Mouse (Mus musculus) urinary bladder, adult 2 months (tissue): Measurements from ENCODE around the gene Ccdc12. TPM values are rescaled to one million over a fixed set of nuclear protein-coding genes. Genes with fewer than 3 reads are reported as not detected.

Experiments used
- DNase-seq: peaks from one replicate; pipeline ENCODE4 v3.0.0; 2022; ENCODE audit warnings: low spot score
- polyA plus RNA-seq: library from polyadenylated mRNA; depleted of rRNA; stranded (reverse); fragments of >200 nt; gene quantifications from 2 replicates; pipeline ENCODE4 v1.2.3, GENCODE M21; 2012

Gene Ccdc12
- polyA plus RNA-seq, 1 experiment = 152 TPM

GRCm38 (mm10) chr9:110703951-110704350, 47.6 kb downstream of the Ccdc12 start:
- no peak for DNase-seq

DNA sequence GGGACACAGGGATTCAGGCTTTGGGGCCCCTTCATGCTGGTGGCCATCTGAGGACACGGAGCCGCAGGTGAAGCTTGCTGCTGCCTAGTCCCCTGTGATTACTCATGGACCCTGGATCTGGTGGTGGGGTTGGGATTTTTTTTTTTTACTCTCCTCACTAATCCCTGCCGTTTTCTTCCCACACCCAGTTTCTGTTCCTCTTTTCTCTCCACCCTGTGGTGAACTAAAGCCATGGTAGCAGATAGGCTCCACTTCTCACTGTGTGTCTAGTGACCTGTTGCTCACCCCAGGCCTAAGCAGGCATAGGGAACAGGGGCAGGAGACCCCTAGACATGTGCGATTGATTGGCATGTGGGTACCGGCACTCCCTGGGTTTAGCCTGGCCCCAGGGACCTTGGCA, 50.5 kb downstream of the Ccdc12 start:
- no peak for DNase-seq

DNA sequence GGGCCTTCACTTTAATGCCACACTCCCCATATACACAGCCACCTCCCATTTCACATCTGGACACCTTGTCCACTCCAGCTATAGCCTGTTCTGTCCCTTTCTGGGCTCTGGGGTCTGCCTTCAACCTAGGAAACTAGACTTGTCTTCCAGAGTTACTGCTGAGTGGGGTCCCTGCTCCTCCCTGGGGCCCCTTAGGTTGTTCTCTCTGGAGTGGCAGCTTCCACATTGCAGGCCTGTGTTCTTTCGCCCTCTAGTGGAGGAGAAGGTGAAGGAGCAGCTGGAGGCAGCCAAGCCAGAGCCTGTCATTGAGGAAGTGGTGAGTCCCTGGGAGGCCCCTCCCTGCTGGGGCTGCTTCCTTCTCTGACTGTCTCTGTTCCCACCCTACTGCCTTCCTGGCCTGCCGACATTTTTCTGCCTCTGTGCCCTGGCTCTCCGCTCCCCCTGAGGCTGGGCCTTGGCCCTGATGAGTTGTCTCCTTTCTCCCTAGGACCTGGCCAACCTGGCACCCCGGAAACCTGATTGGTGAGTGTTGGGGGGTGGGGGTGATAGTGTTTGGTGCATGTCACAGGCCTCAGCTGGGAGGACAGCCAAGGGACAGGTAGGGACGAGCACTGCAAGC, 53.4 kb downstream of the Ccdc12 start:
- DNase-seq = peak; percentile 72

- DNase-seq = no peak
Observed at GRCm38 (mm10) chr9:110711532-110711931, 55.2 kb downstream of the Ccdc12 start.

- DNase-seq = no peak
Observed at GRCm38 (mm10) chr9:110711996-110712395, 55.7 kb downstream of the Ccdc12 start.

DNA sequence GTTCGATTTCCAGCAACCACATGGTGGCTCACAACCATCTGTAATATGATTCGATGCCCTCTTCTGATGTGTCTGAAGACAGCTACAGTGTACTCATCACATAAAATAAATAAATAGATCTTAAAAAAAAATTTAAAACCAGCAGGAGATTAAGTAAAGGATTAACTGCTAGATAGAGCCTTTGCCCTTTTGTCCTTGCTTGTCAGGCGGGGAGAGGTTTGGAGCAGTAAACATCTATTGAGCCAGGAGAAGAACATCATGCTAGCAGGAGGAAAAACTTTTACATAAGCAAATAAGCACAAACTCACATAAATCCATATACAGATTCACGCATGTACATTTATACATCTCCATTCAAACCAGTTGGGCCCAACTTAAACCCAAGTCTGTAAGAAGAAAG, 56.2 kb downstream of the Ccdc12 start:
- no peak for DNase-seq

- no peak for DNase-seq
Observed at GRCm38 (mm10) chr9:110713389-110713788, 57.1 kb downstream of the Ccdc12 start.

GRCm38 (mm10) chr9:110715426-110715825, 59.1 kb downstream of the Ccdc12 start:
- DNase-seq = no peak

- DNase-seq = no peak
Observed at GRCm38 (mm10) chr9:110716775-110717174, 60.5 kb downstream of the Ccdc12 start.

DNA sequence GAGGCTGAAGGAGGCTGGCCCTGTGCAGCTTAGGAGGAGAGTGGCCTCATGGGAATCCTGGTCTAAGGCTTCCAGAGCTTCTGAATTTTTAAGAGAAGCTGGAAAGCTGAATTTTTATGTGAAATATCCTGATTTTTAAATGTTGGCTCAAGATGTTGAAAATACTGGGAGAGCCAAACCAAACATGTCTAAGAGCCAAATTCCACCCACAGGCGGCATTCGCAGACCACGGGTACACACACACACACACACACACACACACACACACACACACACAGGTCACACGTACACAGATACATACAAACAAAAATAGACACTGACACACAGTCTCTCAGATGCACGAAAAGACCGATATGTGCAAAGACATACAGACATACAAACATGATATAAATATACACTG, 61.8 kb downstream of the Ccdc12 start:
- DNase-seq = no peak

GRCm38 (mm10) chr9:110718810-110719209, 62.5 kb downstream of the Ccdc12 start:
- no peak for DNase-seq

- no peak for DNase-seq
Observed at GRCm38 (mm10) chr9:110719977-110720376, 63.7 kb downstream of the Ccdc12 start.

- no peak for DNase-seq
Observed at GRCm38 (mm10) chr9:110722060-110722459, 65.8 kb downstream of the Ccdc12 start.

GRCm38 (mm10) chr9:110725721-110726135, 69.4 kb downstream of the Ccdc12 start:
- no peak for DNase-seq

GRCm38 (mm10) chr9:110726867-110727266, 70.6 kb downstream of the Ccdc12 start:
- DNase-seq = no peak

DNA sequence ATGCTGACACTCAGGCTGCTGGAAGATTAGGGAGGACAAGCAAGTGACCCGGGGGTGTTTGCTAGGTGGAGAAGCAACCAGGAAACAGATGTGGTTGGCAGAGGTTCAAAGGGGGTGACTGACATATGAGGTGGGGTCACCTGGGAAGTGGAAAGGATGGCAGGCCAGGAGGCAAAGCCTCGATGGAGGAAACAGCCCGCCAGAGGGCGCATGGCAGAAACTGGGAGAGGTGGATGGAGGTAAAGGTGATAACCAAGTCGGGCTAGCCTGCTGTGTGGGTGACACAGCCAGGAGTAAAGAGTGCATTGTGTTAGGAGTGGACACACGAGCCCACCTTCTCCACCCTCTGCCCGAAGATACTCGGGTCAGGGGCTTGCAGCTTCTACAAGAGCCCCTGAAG, 73.5 kb downstream of the Ccdc12 start:
- no peak for DNase-seq

- no peak for DNase-seq
Observed at GRCm38 (mm10) chr9:110731859-110732258, 75.6 kb downstream of the Ccdc12 start.

GRCm38 (mm10) chr9:110732623-110733022, 76.3 kb downstream of the Ccdc12 start:
- peak; percentile 55 for DNase-seq

GRCm38 (mm10) chr9:110733102-110733501, 76.8 kb downstream of the Ccdc12 start:
- no peak for DNase-seq

- no peak for DNase-seq
Observed at GRCm38 (mm10) chr9:110734154-110734553, 77.9 kb downstream of the Ccdc12 start.

DNA sequence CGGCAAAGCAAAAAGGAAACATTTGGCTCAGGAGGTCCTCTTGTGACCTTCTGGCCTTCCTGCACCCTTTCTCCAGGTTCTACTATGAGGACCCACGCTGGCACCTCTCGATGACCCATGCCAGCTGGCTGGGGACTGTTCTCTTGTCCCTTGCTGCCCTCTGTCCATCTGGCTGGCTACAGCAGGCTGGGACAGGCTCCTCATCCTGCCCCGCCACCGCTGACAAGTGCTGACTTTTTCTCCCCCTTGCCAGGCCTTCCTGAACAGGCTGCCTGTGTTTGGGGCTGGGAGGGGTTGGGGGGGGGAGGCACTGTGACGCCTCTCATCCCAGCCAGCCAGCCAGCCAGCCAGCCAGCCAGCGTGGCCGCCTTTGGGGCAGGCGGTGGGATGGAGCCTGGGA, 80.1 kb downstream of the Ccdc12 start:
- no peak for DNase-seq

DNA sequence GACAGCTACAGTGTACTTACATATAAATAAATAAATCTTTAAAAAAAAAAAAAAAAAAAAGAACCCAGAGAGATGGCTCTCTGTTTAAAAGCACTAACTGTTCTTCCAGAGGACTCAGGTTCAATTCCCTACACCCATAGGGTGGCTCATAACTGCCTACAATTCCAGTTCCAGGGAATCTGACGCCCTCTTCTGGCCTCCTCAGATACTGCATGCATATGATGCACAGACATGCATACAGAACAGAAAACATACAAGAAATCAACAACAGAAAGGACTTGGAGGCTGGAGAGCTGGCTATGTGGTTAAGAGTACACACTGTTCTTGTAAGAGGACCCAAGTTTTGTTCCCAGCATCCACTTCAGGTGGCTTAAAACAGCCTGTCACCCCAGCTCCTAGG, 81.8 kb downstream of the Ccdc12 start:
- DNase-seq = no peak

GRCm38 (mm10) chr9:110739961-110740360, 83.7 kb downstream of the Ccdc12 start:
- no peak for DNase-seq

- DNase-seq = no peak
Observed at GRCm38 (mm10) chr9:110741711-110742294, 85.5 kb downstream of the Ccdc12 start, which contains the start of gene Myl3. TSS of gene Myl3 (plus strand) at chr9:110741861.
